Mouse (Mus musculus) brain, adult 2 months (tissue): ENCODE results near the gene Nos2.
A peak's percentile ranks its signal among the peaks of the same experiment; 100 is the strongest.

ENCODE experiments used
- DNase-seq: peaks from one replicate; pipeline ENCODE4 v3.0.0; 2011; ENCODE audit warnings: low read depth, low spot score

Gene Nos2

DNA sequence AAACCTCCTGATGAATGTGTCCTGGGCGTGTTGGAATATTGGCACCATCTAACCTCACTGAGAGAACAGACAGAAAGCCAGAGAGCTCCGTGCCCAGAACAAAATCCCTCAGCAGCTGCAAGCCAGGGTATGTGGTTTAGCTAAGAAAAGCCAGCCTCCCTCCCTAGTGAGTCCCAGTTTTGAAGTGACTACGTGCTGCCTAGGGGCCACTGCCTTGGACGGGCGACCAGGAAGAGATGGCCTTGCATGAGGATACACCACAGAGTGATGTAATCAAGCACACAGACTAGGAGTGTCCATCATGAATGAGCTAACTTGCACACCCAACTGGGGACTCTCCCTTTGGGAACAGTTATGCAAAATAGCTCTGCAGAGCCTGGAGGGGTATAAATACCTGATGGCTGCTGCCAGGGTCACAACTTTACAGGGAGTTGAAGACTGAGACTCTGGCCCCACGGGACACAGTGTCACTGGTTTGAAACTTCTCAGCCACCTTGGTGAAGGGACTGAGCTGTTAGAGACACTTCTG lies at the start of gene Nos2:
TSS of gene Nos2 (plus strand) at position 377 of the 529 bp plus-strand sequence.
- DNase-seq: no peak

DNA sequence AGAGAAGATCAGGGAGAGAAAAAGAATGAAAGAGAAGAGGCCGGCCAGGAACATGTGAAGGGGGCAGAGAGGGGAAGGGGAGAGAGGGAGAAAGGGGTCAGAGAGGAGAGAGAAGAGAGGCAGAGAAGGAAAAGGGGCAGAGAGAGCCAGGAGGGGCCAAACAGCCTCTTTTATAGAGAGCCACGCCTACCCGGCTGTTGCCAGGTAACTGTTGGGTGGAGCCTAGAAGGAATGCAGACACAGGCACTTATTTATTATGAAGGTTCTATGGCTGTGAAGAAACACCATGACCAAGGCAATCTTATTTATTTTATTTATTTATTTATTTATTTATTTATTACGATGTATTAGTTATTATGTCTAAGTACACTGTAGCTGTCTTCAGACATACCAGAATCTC lies 49.7 kb upstream of the Nos2 start:
- DNase-seq: no peak

DNA sequence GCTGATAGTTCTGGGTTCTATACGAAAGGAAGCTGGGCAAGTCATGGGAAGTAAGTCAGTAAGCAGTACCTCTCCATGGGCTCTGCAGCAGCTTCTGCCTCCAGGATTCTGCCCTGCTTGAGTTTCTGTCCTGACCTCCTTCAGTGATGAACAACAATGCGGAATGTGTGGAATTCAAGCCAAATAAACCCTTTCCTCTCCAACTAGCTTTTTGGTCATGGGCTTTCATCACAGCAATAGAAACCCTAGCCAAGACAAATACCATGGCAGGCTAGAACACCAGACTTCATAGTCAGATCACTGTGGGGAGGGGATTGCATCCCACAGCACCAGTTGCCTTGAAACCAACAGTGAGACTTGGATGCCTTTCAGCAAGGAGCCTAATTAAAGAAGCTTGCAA lies 47.8 kb upstream of the Nos2 start:
- DNase-seq: no peak

GRCm38 (mm10) chr11:78879727-78880126 lies 40.9 kb upstream of the Nos2 start:
- no peak for DNase-seq

- DNase-seq: no peak
Measured at GRCm38 (mm10) chr11:78886693-78887092, 33.9 kb upstream of the Nos2 start.

GRCm38 (mm10) chr11:78887102-78887971 lies 33.2 kb upstream of the Nos2 start:
- DNase-seq: peak; percentile 95

- DNase-seq: no peak
Measured at GRCm38 (mm10) chr11:78889156-78889555, 31.4 kb upstream of the Nos2 start.

- DNase-seq: no peak
Measured at GRCm38 (mm10) chr11:78896357-78897123, 24.0 kb upstream of the Nos2 start.

- DNase-seq: peak; percentile 33
Measured at GRCm38 (mm10) chr11:78915473-78915872, 5.1 kb upstream of the Nos2 start.

GRCm38 (mm10) chr11:78916410-78916809 lies 4.2 kb upstream of the Nos2 start:
- no peak for DNase-seq

GRCm38 (mm10) chr11:78919745-78920144 lies 842 bp upstream of the Nos2 start:
- DNase-seq: no peak

DNA sequence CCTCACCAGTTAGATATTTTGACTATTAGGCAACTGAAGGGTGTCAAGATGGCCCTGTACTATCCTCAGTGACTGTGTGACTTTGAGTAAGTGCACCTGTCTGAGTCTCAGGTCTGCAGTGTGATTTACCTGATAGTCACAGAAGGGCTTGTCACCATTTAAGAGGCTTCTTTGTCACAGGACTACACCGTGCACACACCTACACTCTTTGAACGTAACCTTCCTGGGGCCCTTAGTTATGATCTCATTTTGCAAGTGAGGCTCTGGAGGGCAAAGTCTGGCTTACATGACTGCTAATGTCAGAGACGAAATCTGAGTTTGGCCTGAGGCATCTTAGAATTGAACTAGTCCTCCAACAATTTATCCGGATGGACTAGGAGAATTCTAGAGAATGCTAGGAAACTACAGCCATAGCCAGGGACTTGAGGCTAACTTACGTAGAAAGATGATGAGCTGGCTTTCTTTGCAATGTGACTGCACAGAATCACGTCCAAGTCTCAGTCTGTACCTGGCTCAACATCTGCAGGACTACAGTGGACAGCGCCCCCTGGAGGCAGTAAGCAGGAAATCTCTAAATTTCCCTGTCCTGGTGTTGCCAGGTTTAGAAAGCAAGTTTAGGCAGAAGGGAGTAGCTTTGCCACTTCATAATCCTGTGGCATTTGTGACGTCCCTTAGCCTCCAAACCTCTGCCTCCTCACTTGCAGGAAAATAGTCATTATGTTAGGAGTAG lies 2.3 kb downstream of the Nos2 start:
- DNase-seq: peak; percentile 77

DNA sequence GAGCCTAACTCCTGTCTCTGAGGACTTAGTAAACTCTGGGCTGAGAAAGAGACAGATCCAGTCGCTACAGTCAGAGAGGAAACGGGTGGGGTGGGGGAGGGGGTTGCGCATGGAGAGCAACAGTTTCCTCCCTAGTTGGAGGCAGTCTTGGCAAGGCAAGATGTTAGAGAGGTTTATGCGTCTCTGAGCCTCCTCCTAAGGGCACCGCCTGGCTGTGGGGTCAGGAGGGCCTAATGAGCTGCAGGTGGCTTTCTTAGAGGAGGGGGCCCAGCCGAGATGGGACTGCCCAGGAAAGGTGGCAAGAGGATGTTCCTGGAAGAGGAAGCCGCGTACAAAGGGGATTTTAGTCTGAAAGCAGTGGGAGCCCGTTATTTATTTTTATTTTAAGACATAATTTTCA lies 3.5 kb downstream of the Nos2 start:
- DNase-seq: no peak

DNA sequence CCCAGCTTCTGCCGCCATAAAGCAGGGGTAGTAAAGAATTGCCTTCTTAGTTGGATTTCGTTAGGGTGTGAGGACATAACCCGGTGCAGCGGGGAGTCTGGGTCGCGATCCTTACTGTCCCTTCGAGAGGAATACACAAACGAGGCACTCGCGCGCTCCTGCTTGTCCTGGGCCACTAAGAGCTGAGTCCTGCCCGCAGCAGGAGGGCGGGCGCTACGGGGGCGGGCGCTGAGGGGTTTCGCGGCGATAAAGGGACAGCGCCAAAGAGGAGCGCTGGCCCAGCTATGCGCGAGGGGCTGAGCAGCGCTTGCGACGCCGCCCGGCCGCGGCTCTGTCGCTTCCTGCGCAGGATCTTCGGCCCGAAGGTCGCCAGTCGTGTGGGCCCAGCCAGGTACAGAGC lies 4.3 kb downstream of the Nos2 start:
- DNase-seq: no peak

- peak; percentile 79 for DNase-seq
Measured at GRCm38 (mm10) chr11:78929345-78929744, 8.8 kb downstream of the Nos2 start.

DNA sequence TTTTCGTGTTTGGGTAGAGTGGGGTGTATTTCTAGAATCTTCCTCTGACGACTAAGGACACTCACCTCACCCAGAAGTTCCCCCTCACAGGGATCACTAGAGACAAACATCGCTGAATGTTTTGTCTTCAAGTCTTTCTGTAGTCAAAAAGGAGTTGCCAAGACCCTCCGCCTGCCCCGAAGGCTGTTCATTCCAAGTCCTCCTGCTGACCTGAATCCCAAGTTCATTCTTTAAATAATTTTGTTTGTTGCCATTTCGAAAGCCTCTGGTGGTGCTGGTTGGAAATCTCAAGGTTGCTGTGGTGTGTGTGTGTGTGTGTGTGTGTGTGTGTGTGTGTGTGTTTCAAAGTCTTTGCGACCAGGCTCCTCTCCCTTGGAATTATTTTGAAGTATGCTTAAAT lies 13.7 kb downstream of the Nos2 start:
- no peak for DNase-seq

GRCm38 (mm10) chr11:78934727-78935126 lies 14.1 kb downstream of the Nos2 start:
- DNase-seq: no peak

- DNase-seq: no peak
Measured at GRCm38 (mm10) chr11:78935178-78935577, 14.6 kb downstream of the Nos2 start.

DNA sequence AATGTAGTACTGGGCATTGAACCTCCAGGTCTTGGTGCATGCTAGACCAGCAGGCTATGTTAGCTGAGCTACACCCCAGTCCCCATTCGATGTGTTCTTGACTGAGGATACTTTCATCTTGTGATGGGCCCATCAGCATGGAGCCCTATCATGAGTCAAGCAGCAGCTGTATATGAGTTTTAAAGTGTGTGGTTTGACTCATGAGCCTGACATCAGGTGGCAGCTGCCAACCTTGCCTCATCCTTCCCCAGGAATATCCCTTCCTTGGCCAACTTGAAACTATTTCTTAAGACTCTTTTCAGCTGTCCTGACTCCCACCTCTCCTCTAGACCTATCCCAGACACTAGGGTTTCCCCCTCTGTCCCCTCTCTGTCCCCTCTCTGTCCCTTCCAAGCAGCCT lies 22.5 kb downstream of the Nos2 start:
- no peak for DNase-seq

- DNase-seq: no peak
Measured at GRCm38 (mm10) chr11:78950365-78950764, 29.8 kb downstream of the Nos2 start.

- DNase-seq: no peak
Measured at GRCm38 (mm10) chr11:78952467-78952866, 31.9 kb downstream of the Nos2 start.

GRCm38 (mm10) chr11:78956260-78956659 lies 35.7 kb downstream of the Nos2 start:
- DNase-seq: peak; percentile 91
